Mouse (Mus musculus): ENCODE measurements around the gene Gli3. TPM values are rescaled to one million over a fixed set of nuclear protein-coding genes. Genes with fewer than 3 reads are reported as not detected.

Gene Gli3
- total RNA-seq, 2 experiments from 2014 or later, result 12.2 to 12.4 TPM

DNA sequence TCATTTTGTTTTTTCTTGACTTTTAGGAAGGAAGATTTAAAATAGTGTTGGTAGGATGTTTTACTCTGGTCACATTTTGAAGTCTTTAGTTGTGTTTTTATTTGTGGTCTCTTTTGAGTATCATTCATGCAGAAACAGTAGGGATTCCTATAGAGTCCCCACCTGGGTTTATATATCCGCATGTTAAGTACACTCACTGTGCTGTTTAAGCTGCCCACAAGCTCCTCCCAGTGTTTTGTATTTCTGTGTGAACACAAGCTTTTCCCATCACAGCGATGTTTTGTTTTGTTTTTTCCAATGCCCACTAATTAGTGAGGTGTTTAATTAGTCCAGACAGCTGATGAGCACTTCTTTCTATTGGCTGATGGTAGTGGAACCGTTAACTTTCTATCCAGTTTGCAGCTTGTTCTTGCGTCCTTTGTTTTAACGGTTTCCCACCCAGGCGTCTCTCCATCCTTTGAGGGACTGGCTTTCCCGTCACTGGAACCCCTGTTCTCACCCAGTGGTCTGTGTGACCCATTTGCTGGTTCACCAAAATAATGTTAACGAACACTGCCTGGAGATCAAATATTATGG is 87.1 kb downstream of the Gli3 start:
- peak in 1 of 2 experiments; percentile 17 for DNase-seq (ENCODE audit: low spot score in 2 of 2)

DNA sequence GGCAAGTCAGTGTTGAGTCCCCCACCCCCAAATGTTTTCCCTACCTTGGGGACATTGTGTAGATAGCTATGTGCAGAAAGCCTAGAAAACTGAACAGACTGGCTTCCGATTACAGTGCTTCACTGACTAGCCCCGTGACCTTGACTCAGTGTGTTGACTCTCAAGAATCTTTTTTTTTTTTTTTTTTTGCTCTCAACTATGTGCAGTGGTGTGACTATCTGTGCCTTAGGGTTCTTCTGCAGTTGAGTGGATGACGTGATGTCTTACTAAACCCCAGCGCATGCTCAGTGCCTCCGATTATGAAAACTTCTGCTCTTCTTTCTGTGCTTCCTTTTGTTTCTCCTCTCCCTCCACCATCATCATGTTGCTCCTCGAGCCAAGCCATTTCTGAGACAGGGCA is 87.7 kb downstream of the Gli3 start:
- no peak for DNase-seq (ENCODE audit: low spot score in 2 of 2)

DNA sequence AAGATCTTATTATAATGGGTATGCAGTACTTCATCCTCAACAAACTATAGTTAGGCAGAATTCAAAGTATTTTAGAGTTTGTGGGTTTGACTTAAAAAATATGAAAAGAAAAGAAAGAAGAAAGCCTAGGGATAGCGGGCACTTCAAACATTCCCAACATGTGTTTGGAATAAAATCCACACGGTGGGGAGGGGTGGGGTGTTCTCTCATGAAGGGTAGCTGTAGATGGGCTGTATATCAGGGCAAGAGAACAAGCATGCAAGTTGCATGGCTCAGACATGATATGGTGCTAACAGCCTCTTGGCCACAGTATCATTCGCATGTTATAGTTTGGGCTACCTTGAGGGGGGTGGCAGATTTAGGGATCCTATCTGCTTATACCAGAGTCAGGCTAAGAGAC is 89.0 kb downstream of the Gli3 start:
- no peak for DNase-seq (ENCODE audit: low spot score in 2 of 2)

DNA sequence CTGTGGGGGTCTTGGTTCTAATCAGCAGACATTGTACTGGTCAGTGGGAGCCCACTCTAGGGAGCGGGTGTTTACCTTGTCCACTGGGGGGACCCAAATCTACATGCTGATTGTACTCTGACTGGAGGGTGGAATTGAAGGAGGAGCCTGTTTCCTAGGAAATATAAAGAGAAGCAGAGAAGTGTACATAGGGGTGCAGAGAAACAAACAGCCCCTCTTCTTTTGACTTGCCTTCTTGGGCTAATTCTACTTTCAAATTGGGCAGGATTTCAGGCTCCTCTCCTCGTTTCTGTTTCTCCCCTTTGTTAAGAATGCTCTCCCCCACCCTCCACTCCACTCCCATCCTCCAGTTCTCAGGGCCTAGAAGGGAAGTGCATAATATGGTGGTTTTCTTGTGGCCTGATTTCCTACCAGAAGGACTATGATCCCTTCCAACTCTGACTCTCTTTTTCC is 93.6 kb downstream of the Gli3 start:
- peak in 1 of 2 experiments; percentile 34 for DNase-seq (ENCODE audit: low spot score in 2 of 2)

DNA sequence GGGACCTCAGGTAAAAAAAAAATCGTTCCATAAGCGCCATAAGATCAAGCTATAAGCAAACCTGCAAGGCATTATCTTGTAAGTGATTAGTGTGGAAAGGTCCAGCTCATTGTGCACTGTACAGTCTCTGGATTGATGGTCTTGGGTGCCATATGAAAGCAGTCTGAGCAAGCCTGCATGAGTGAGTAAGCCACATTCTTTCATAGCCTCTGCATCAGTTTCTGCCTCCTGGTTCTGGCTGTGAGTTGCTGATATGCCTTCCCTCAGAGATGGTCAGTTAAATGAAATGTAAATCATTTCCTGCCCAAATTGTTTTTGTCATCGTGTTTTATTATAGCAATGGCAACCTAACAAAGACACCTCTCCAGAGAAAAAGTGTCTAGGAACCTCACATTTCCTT is 98.4 kb downstream of the Gli3 start:
- no peak for DNase-seq (ENCODE audit: low spot score in 2 of 2)

DNA sequence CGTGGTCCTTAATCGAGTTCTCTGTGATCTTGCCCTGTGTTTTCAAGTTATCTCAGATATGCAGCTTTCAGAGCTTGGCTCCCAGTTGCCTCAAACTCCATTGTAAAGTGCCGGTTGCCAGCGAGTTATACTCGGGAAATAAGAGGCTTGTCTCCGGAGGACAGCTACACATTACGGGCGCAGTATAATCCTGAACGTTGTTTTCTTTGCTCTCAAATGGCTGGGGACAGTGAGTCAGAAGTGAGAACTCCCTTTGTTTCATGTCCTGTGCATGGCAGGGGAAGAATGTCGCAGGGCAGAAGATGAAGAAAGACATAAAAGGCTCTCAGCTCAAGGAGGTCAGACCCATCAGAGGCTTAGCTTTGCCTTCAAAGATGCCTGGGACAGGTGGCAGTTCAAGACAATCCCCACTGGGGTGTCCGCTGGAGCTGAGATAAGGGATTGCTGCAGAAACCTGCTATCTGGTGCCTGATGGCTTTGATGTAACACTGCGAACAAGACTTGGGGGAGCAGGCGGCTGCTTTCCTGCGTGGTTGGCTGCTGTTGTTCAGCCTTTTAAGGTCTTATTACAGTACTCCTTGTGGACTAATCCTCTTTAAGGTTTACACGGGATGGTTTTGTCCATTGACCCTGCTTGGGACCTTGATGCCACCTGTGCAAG is 108.0 kb downstream of the Gli3 start:
- DNase-seq (ENCODE audit: low spot score in 2 of 2), result no peak

DNA sequence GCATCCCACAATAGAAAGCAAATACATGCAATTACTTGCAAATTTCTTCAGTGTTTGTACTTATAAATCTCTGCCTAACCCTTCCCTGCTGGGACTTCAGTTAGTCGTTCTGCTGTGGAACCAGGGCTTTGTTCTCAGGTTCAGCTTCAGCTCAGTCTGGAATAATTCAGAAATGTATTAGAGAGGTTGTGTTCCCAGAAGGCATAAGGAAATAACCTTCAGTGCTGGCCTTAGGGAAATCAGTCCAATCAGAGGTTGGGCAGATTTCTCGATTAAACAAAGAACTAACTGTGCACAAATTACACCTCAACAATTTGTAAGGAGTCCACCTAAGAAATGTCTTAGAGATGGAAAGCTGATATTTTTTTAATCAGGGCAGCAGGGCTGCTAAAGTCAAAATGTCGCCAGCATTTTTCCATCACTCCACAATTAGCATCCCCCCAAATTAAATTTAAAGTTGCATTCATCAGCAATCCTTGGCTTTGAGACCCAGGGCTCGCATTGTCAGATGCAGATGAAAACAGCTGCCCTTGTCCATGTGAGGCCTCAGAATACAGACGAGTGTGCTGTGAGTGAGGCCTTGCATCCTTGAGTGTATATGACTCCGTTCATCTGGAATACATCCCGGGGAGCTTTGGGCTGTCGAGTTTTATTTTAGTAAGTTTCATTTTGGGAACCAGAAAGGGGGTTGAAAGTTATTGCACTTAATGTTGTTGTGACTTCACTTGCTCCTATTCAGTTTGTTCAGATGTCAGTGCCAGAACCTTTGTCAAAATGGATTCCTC is 114.3 kb downstream of the Gli3 start:
- DNase-seq (ENCODE audit: low spot score in 2 of 2), result no peak

DNA sequence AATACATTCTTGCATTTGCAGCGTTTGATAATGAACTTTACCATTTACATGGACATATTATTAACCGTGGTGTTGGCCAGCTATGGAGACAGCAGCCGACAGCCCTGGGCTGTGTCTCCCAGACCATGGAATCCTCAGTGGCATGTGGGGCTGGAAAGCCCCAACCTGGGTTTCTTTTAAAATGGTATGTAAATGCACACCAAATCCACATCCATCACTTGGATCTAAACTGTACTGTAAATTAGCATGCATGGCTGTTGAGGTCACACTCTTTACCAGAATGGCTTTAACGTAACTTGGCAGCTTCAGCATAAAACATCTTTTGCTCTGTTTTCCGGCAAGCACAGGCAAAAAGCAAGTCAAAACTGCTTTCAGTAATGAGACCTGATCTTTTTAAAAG is 117.4 kb downstream of the Gli3 start:
- DNase-seq (ENCODE audit: low spot score in 2 of 2), result no peak

DNA sequence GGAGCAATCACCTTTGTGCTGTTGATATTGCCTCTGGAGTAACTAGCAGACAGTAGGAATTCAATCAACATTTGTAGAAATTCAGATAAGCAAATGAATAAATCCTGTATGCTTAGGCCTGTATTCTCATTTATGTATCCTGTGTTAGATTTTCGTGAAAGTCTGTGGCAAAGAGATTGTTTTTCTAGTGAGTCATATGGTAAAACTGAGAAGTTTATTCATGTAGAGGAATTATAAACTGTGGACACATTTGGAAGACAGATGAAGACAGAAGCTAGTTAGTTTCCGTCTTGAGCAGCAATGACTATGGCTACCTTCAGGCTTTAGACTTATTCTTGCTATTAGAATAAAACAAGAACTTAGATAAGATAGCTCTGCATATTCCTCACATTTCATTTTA is 122.9 kb downstream of the Gli3 start:
- no peak for DNase-seq (ENCODE audit: low spot score in 2 of 2)

DNA sequence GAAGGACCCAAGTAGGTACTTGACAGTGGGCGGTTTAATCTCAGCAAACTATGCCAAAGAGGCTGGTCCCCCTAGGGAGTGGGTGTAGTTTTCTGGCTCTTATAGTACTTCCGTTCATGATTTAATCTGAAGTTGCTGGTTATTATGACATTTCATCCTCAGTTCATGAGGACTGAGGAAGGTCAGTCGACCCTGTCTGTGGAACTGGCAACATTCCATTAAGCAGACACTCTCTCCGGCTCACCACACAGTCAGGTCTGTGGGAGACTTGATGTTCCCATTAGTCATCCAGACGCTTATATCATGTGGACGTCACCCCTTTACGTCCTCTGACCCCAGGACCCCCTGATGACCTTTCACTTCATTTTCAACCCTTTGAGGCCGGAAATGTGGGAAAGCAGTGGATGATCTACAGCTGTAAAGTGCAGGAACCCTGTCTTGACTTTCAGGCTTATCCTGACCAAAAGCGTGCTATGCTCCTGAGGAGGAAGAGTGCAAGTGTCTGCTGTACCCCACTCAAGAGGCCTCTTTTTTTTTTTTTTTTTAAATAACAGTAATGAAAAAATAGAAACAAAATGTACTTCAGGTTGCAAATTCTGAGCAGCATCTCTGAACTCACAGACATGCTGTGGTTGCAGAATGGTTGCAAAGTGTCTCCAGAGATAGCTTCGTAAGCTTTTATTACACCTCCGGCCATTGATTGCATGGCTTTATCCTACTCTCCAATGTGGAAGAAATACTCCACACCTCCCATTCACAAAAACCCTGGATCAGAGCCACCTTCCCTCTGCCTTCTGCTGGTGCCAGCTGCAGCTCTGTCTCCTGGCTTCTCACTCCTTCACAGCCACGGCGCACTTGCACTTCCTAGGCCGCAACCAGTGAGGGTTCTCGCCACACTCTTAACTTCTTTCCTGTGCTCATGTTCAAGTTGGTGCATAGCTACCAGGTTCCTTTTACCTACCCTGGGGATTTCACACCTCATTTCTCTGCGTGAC is 125.5 kb downstream of the Gli3 start:
- DNase-seq (ENCODE audit: low spot score in 2 of 2), result peak; percentile 26 to 59

DNA sequence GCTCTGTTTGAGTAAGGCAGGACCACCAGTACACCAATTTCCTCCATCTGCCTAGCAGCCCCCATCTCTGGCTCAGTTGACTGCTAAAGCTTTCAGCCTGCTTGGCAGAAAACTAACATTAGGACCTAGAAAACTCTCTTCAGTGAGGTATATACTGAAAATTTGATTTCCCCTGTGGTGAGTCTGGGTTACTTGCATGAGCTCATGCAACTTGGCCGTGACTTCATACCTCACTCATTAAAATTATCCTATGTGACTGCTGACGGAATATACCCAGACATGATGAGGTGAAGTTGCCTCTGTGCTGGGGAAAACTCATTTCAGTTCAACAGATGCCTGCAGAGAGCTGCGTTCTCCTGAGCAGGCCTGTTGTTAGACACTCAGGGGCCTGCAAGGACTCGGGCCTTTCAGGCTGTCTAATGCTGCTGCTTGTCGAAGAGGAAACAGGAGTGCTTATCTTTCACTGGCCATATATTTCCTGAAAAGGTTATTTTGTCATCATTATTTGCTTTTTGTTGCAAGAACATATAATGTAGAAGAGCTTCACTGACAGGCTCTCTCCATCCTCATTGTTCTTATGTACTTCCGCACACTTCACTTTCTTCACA is 127.4 kb downstream of the Gli3 start:
- DNase-seq (ENCODE audit: low spot score in 2 of 2), result no peak

DNA sequence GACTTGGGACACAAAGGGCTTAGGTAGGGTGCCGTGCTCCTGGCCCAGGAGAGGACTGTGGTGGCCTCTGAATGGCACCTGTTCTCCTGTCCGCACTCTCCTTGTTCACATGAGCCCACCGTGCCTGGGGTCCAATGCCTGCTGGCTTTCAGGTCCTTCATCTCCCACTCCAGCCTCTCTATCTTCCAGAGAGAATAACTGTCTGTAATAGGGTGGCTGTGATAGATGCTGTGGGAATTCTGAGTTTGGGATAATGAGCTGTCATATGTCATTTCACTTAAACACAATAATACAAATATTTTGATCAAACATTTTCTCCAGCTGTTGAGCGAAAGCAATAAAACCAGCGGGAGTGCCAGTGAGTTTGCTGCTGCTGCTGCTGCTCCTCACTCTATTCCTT is 133.6 kb downstream of the Gli3 start:
- DNase-seq (ENCODE audit: low spot score in 2 of 2), result no peak

DNA sequence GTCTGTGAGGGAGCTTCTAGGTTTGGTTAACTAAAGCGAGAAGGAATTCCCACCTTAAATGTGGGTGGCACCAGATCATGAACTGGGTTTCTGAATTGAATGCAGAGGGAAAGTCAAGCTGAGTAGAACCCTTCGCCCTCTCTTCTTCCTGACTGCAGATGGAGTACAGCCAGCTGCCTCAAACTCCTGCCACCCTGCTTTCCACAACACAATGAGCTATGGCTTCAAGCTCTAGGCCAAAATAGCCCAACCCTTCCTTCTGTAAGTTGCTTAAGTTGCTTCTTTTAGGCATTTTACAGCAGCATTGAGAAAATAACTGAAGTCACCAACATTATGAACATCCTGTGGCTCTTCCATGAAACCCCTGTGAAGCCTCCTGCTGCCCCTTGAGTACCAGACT is 136.7 kb downstream of the Gli3 start:
- DNase-seq (ENCODE audit: low spot score in 2 of 2), result no peak

DNA sequence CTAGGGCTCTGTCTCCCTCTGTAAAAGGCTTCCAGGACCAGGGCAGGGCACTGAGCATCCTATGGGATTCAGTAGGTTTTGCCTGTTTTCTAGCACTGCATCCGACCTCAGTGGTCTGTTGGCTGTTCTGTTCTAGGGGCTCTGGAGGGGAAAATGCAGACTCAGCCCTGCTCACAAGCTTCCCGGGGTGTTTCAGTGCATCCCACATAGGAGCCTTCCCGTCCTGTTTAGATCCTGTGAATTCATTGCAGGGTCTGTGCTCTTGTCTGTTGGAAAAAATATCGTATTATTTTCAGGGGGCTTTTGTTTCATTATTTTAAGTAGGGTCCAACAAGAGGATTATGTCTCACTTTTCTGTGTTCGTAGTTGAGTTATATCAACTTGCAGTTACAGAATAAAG is 139.1 kb downstream of the Gli3 start:
- DNase-seq (ENCODE audit: low spot score in 2 of 2), result no peak

DNA sequence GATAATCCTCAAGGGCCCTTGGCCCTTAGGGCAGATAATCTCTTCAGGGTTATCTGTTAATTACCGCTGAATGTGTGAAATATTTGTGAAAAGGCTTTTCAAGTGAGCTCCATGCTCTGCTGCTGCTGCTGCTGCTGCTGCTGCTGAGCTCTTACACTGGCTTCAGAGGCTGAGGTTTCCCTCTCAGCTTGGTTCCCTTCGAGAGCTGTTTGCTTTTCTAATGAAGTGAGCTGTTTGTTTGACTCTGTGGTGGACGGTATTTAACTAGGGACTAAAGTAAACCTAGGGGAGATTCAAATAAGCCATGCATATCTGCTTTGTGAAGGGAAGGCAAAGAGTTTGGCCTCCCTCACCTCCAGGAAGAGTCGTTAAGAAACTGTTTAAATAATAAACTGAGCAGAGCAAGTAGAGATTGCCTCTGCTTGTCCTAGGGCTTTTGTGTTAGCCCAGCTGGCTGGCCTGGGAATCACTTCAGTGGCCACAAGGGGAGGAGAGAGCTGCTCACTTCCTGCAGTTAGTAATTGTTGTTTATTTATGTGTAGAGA is 139.7 kb downstream of the Gli3 start:
- no peak for DNase-seq (ENCODE audit: low spot score in 2 of 2)

DNA sequence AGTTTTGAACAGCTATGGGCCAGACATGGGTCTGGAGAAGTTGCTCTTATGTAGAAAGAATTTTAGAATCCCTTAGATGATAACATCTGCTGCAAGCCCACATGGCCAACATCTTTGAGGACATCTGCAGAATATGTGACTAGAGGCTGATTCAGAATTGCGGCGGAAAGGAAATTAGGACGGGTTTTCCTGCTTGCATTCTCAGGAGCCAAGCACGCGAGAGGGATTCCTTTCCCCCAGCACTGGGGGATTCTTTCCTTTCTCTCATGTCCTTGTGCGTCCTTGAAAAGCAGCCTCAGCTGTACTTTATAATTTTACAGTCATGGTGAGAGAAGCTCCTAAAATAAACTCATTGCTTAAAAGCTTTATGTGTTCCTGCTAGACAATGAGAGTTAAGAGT is 141.0 kb downstream of the Gli3 start:
- DNase-seq (ENCODE audit: low spot score in 2 of 2), result no peak

DNA sequence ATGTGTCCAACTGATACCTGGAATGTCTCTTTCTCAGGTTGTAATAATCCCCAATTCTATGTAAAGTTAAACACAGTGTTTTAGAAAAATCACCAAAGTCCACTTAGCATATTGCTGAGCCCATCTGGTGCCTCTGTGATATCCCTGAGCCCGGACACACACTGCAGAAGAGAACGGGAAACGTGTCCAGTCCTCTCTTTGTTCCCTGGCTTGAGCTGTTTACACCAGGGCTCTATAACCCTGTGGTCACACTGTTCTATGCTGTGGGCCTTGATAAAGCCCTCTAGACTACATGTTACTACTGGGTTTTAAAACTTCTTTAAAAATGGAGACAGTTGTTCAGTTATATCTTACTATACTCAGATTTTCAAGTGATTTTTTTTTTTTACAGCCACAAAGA is 154.4 kb downstream of the Gli3 start:
- DNase-seq (ENCODE audit: low spot score in 2 of 2), result no peak

DNA sequence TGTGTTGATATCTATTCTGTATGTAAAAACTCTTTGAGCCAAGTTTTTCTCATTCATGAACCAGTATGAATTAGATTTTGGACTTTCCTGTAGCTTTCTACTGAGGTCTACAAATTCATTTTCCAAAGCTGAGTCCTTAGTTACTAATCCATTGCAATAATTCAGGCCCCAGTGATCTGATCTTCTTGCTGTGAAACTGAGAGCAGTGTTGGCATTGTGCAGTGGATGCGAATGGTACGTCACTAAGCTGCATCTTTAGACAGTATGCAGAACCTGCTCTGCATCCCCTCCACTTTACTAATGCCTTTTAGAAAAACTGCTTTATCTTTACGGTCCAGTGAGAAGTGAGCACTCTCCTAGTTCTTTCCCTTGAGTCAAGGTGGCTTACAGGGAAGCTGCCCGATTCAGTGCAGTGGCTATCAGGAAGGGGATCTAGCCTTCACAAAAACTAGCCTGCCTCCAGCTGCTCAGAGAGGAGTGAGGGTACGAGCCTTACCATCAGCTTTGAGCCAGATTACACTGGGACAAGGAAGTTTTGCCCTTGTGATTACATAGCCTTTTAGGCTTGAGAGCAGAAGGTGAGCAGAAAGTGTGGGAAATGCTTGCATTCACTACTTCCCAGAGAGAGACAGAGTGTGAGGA is 155.1 kb downstream of the Gli3 start:
- no peak for DNase-seq (ENCODE audit: low spot score in 2 of 2)

DNA sequence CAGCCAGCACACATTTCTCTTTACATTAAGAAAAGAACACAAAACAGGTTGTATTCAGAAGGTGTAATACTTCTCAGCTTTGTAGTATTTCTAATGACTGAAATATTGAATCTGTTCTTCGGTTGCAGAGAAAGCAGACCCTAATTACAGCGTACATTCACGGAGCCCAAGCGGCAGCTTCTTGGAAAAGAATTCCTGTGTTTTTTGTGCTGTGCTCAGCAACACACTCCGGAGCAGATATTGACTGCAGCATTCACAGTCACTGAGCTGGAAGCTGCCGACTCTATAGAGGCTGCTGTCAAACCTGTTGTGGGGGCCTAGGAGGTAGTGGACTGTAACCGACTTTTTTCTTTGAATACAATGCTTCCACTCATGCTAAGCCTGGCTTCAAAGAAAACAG is 158.0 kb downstream of the Gli3 start:
- peak in 1 of 2 experiments; percentile 7 for DNase-seq (ENCODE audit: low spot score in 2 of 2)
